Mouse (Mus musculus) myocyte (in vitro differentiated cells): ENCODE results near the gene Bmp7.

Experiments
- MYOG ChIP-seq, 3 experiments: IDR thresholded peaks; one replicate each; pipeline ENCODE4 v1.6.1; 2011; ENCODE audit warnings: control low read depth in 2 of 3, low read depth in 2 of 3, mild to moderate bottlenecking in 2 of 3; ENCODE audit not compliant: insufficient read length in 2 of 3, control insufficient read depth in 1 of 3, insufficient read depth in 1 of 3
- POLR2A ChIP-seq: IDR thresholded peaks from one replicate; pipeline ENCODE4 v1.6.1; 2011; ENCODE audit warnings: low read depth, mild to moderate bottlenecking, control low read depth, moderate library complexity; ENCODE audit not compliant: insufficient read length
- USF1 ChIP-seq: IDR thresholded peaks from one replicate; pipeline ENCODE4 v1.6.1; 2011; ENCODE audit warnings: low read depth, mild to moderate bottlenecking, control low read depth, moderate library complexity

DNA sequence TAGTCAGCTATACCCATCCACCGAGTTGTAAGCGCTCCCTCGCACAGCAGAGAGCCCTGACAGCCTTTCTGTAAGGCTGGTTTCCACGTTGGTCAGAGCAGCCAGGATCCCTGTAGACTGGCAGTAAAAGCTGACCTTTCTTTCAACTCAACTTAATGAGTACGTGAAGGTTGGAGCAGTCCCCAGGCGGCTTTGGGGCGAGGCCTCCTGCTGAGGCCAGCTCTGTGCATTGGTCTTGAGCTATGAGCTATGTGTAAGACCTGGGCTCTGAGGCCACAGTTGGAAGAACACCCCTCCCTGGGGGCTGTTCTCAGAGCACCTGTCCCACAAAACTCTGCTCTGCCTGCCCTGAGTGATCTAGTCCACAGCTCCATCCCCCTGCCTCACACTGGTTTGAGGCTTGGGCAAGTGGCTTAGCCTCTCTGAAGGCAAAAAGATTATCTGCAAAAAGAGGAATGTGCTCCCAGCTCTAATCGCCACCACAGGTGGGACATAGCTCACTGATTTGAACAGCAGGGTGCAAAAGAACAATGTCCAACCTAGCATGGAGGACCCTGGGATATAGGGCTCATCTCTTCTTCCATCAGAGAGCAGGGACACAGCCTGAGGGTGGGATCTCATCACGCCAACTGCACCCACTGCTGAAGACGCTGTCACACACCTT lies 100.7 kb downstream of the Bmp7 start:
- TF ChIP-seq MYOG (IDR thresholded peaks at IDR 0.05; ENCODE audit: control insufficient read depth in 1 of 3, insufficient read depth in 1 of 3, insufficient read length in 2 of 3, low read depth in 2 of 3), result no peak
- no peak for TF ChIP-seq USF1
- no peak for TF ChIP-seq POLR2A
